Mouse (Mus musculus): ENCODE data around the gene Arhgap35. TPM values are rescaled to one million over a fixed set of nuclear protein-coding genes. Genes with fewer than 3 reads are reported as not detected.
A peak's percentile ranks its signal among the peaks of the same experiment; 100 is the strongest.

The Arhgap35 gene
- polyA plus RNA-seq, 1 experiment from 2014 or later: 30.8 TPM

- 65% methylated on average over 4 of the region's 4 CpGs for WGBS
- H3K9me3 ChIP-seq: no peaks in the 10 kb centered on the region
- ATAC-seq (ENCODE audit: low read depth): no peak
- H3K4me1 ChIP-seq (replicated peaks): peaks cover 64% of the 10 kb centered on the region
- H3K27me3 ChIP-seq: no peaks in the 10 kb centered on the region
- peak overlapping the region; percentile 56; the same call in 1 of the 2 replicates for H3K27ac ChIP-seq (replicated peaks)
- no peak overlapping the region for H3K4me3 ChIP-seq
- peaks cover 40% of the 10 kb centered on the region for H3K36me3 ChIP-seq
- H3K9ac ChIP-seq: no peak overlapping the region
- H3K4me2 ChIP-seq: no peak overlapping the region
Measured at GRCm38 (mm10) chr7:16557251-16557650, 57.5 kb downstream of the Arhgap35 start.

- no peak for ATAC-seq (ENCODE audit: low read depth)
- Histone ChIP-seq H3K4me2 (no peak overlapping the region), H3K9ac (no peak overlapping the region), H3K4me1 (replicated peaks) (peaks cover 51% of the 10 kb centered on the region), H3K27ac (replicated peaks) (no peak overlapping the region), H3K36me3 (0 out of 2 replicates have a peak, but pooled peaks cover 17% of the 10 kb centered on the region), H3K9me3 (no peaks in the 10 kb centered on the region), H3K4me3 (no peak overlapping the region), H3K27me3 (no peaks in the 10 kb centered on the region)
- 91% methylated on average over 3 of the region's 3 CpGs for WGBS
Measured at GRCm38 (mm10) chr7:16554215-16554614, 60.6 kb downstream of the Arhgap35 start.

- Histone ChIP-seq H3K9ac (no peak overlapping the region), H3K4me3 (no peak overlapping the region), H3K36me3 (peaks cover 24% of the 10 kb centered on the region), H3K9me3 (no peaks in the 10 kb centered on the region), H3K4me2 (no peak overlapping the region), H3K27me3 (no peaks in the 10 kb centered on the region), H3K4me1 (replicated peaks) (peaks cover 24% of the 10 kb centered on the region), H3K27ac (replicated peaks) (no peak overlapping the region)
- whole genome bisulfite sequencing: 91% methylated on average over 1 of the region's 1 CpGs
- no peak for ATAC-seq (ENCODE audit: low read depth)
Measured at GRCm38 (mm10) chr7:16551581-16551980, 63.2 kb downstream of the Arhgap35 start.

GRCm38 (mm10) chr7:16549299-16549698, 65.5 kb downstream of the Arhgap35 start:
- peaks cover 7% of the 10 kb centered on the region; the same call in 1 of the 2 replicates for H3K4me1 ChIP-seq (replicated peaks)
- peaks cover 39% of the 10 kb centered on the region for H3K36me3 ChIP-seq
- H3K27ac ChIP-seq (replicated peaks): no peak overlapping the region
- no peaks in the 10 kb centered on the region for H3K27me3 ChIP-seq
- no peak overlapping the region for H3K4me3 ChIP-seq
- WGBS: 92% methylated on average over 1 of the region's 1 CpGs
- no peak overlapping the region for H3K9ac ChIP-seq
- H3K4me2 ChIP-seq: no peak overlapping the region
- no peak for ATAC-seq (ENCODE audit: low read depth)
- no peaks in the 10 kb centered on the region for H3K9me3 ChIP-seq

GRCm38 (mm10) chr7:16544770-16545169, 70.0 kb downstream of the Arhgap35 start:
- Histone ChIP-seq H3K4me3 (no peak overlapping the region), H3K36me3 (peaks cover 50% of the 10 kb centered on the region), H3K9me3 (no peaks in the 10 kb centered on the region), H3K27me3 (no peaks in the 10 kb centered on the region), H3K27ac (replicated peaks) (no peak overlapping the region), H3K4me2 (no peak overlapping the region), H3K9ac (no peak overlapping the region), H3K4me1 (replicated peaks) (0 out of 2 replicates have a peak, but pooled peaks cover 4% of the 10 kb centered on the region)
- WGBS: 58% methylated on average over 8 of the region's 8 CpGs
- ATAC-seq (ENCODE audit: low read depth): no peak

- ATAC-seq (ENCODE audit: low read depth): no peak
- H3K27me3 ChIP-seq: no peaks in the 10 kb centered on the region
- H3K4me1 ChIP-seq (replicated peaks): no peaks in the 10 kb centered on the region
- H3K36me3 ChIP-seq: peaks cover 55% of the 10 kb centered on the region
- no peak overlapping the region for H3K27ac ChIP-seq (replicated peaks)
- 84% methylated on average over 5 of the region's 5 CpGs for WGBS
- H3K9ac ChIP-seq: no peak overlapping the region
- no peak overlapping the region for H3K4me3 ChIP-seq
- no peaks in the 10 kb centered on the region for H3K9me3 ChIP-seq
- no peak overlapping the region for H3K4me2 ChIP-seq
Measured at GRCm38 (mm10) chr7:16537220-16537903, 77.4 kb downstream of the Arhgap35 start.

- H3K27ac ChIP-seq (replicated peaks): no peak overlapping the region
- peaks cover 18% of the 10 kb centered on the region for H3K36me3 ChIP-seq
- no peak overlapping the region for H3K9ac ChIP-seq
- 95% methylated on average over 2 of the region's 2 CpGs for WGBS
- no peak overlapping the region for H3K4me2 ChIP-seq
- H3K4me3 ChIP-seq: no peak overlapping the region
- H3K27me3 ChIP-seq: no peaks in the 10 kb centered on the region
- no peaks in the 10 kb centered on the region for H3K9me3 ChIP-seq
- no peak for ATAC-seq (ENCODE audit: low read depth)
- no peaks in the 10 kb centered on the region for H3K4me1 ChIP-seq (replicated peaks)
Measured at GRCm38 (mm10) chr7:16525995-16526394, 88.8 kb downstream of the Arhgap35 start.

- H3K4me3 ChIP-seq: no peak overlapping the region
- H3K4me2 ChIP-seq: no peak overlapping the region
- no peaks in the 10 kb centered on the region for H3K27me3 ChIP-seq
- H3K9me3 ChIP-seq: no peaks in the 10 kb centered on the region
- WGBS: 83% methylated on average over 3 of the region's 3 CpGs
- H3K4me1 ChIP-seq (replicated peaks): no peaks in the 10 kb centered on the region; the same call in 1 of the 2 replicates
- H3K36me3 ChIP-seq: peaks cover 18% of the 10 kb centered on the region
- ATAC-seq (ENCODE audit: low read depth): no peak
- H3K9ac ChIP-seq: 0 out of 2 replicates have a peak overlapping the region, but pooled peaks have one; percentile 22
- H3K27ac ChIP-seq (replicated peaks): no peak overlapping the region
Measured at GRCm38 (mm10) chr7:16525448-16525847, 89.3 kb downstream of the Arhgap35 start.

GRCm38 (mm10) chr7:16524308-16524707, 90.5 kb downstream of the Arhgap35 start:
- ATAC-seq (ENCODE audit: low read depth): no peak
- Histone ChIP-seq H3K4me2 (no peak overlapping the region), H3K9ac (no peak overlapping the region)

GRCm38 (mm10) chr7:16519310-16519709, 95.5 kb downstream of the Arhgap35 start:
- no peak for ATAC-seq (ENCODE audit: low read depth)
- H3K9ac ChIP-seq: no peak overlapping the region
- H3K4me3 ChIP-seq: no peak overlapping the region
- H3K4me1 ChIP-seq (replicated peaks): no peaks in the 10 kb centered on the region; the same call in 1 of the 2 replicates
- no peaks in the 10 kb centered on the region for H3K27me3 ChIP-seq
- H3K27ac ChIP-seq (replicated peaks): no peak overlapping the region
- no peak overlapping the region for H3K4me2 ChIP-seq
- no peaks in the 10 kb centered on the region for H3K9me3 ChIP-seq
- H3K36me3 ChIP-seq: peaks cover 15% of the 10 kb centered on the region; the same call in 1 of the 2 replicates
- 97% methylated on average over 2 of the region's 2 CpGs for WGBS

More at GRCm38 (mm10) chr7:16524308-16524707, 90.5 kb downstream of the Arhgap35 start:
- peaks cover 18% of the 10 kb centered on the region for H3K36me3 ChIP-seq
- H3K27me3 ChIP-seq: no peaks in the 10 kb centered on the region
- H3K4me1 ChIP-seq (replicated peaks): no peaks in the 10 kb centered on the region; the same call in 1 of the 2 replicates
- H3K27ac ChIP-seq (replicated peaks): no peak overlapping the region
- no peak overlapping the region for H3K4me3 ChIP-seq
- H3K9me3 ChIP-seq: no peaks in the 10 kb centered on the region
- WGBS: 75% methylated on average over 2 of the region's 2 CpGs

GRCm38 (mm10) chr7:16517198-16517597, 97.6 kb downstream of the Arhgap35 start:
- no peaks in the 10 kb centered on the region for H3K27me3 ChIP-seq
- no peak overlapping the region for H3K4me2 ChIP-seq
- H3K4me3 ChIP-seq: no peak overlapping the region
- WGBS: 89% methylated on average over 5 of the region's 5 CpGs
- H3K9me3 ChIP-seq: no peaks in the 10 kb centered on the region
- H3K36me3 ChIP-seq: peaks cover 19% of the 10 kb centered on the region
- H3K9ac ChIP-seq: no peak overlapping the region
- no peak overlapping the region for H3K27ac ChIP-seq (replicated peaks)
- H3K4me1 ChIP-seq (replicated peaks): no peaks in the 10 kb centered on the region; the same call in 1 of the 2 replicates
- ATAC-seq (ENCODE audit: low read depth): no peak

- WGBS: 17% methylated on average over 3 of the region's 3 CpGs
- Histone ChIP-seq H3K4me1 (replicated peaks) (no peaks in the 10 kb centered on the region), H3K9me3 (no peaks in the 10 kb centered on the region), H3K36me3 (peaks cover 92% of the 10 kb centered on the region), H3K4me2 (no peak overlapping the region), H3K27ac (replicated peaks) (no peak overlapping the region), H3K27me3 (no peaks in the 10 kb centered on the region), H3K4me3 (no peak overlapping the region), H3K9ac (no peak overlapping the region)
- no peak for ATAC-seq (ENCODE audit: low read depth)
Measured at GRCm38 (mm10) chr7:16507284-16507683, 107.5 kb downstream of the Arhgap35 start.

GRCm38 (mm10) chr7:16505226-16505593, 109.6 kb downstream of the Arhgap35 start:
- H3K9ac ChIP-seq: no peak overlapping the region
- 92% methylated on average over 3 of the region's 3 CpGs for WGBS
- H3K4me3 ChIP-seq: no peak overlapping the region
- no peak overlapping the region for H3K27ac ChIP-seq (replicated peaks)
- H3K4me2 ChIP-seq: no peak overlapping the region
- no peaks in the 10 kb centered on the region for H3K9me3 ChIP-seq
- no peaks in the 10 kb centered on the region for H3K4me1 ChIP-seq (replicated peaks)
- no peaks in the 10 kb centered on the region for H3K27me3 ChIP-seq
- H3K36me3 ChIP-seq: peaks cover 87% of the 10 kb centered on the region
- ATAC-seq (ENCODE audit: low read depth): no peak

All from neural tube, embryonic 13.5 days (tissue).